Mouse (Mus musculus): Measurements from ENCODE around the gene Vmn2r99.

The Vmn2r99 gene

GRCm38 (mm10) chr17:19361649-19362048 is at the start of gene Vmn2r99:
TSS of gene Vmn2r99 (plus strand) at chr17:19361949.
- DNase-seq (ENCODE audit: extremely low read depth, low read depth, low spot score) = no peak

- DNase-seq (ENCODE audit: extremely low read depth, low read depth, low spot score) = no peak
Observed at GRCm38 (mm10) chr17:19437623-19438022, 75.9 kb downstream of the Vmn2r99 start.

- no peak for DNase-seq (ENCODE audit: extremely low read depth, low read depth, low spot score)
Observed at GRCm38 (mm10) chr17:19444932-19445331, 83.2 kb downstream of the Vmn2r99 start.
